Mouse (Mus musculus) spleen, adult 2 months (tissue): ENCODE measurements around the gene Kif7.

ENCODE experiments used
- CTCF ChIP-seq: fragments of 200-500 bp; IDR thresholded peaks from 2 replicates; pipeline ENCODE4 v1.5.1; 2011; ENCODE audit warnings: mild to moderate bottlenecking, inconsistent platforms; ENCODE audit not compliant: insufficient read depth, insufficient read length, insufficient replicate concordance; ENCODE audit errors: extremely low read depth
- POLR2A ChIP-seq: fragments of 200-500 bp; IDR thresholded peaks from 2 replicates; pipeline ENCODE4 v1.6.1; 2011; ENCODE audit warnings: low read depth, low read length, inconsistent platforms

- TF ChIP-seq POLR2A: no peak
- TF ChIP-seq CTCF: no peak
Measured at GRCm38 (mm10) chr7:79710831-79711230, 4.7 kb downstream of the Kif7 start.
